Mouse (Mus musculus) C2C12 (cell line): ENCODE measurements at regions not wholly inside any gene's neighbourhood (a gene's known extent, or its start where the extent isn't known, plus 50 kb on each side); places are given as distances from the start of the nearest gene placed in this dataset.

Experiments used
- CTCF ChIP-seq: IDR thresholded peaks from one replicate; pipeline ENCODE4 v1.5.1; 2011; ENCODE audit not compliant: control insufficient read depth, insufficient read depth, insufficient read length
- MAX ChIP-seq: IDR thresholded peaks from one replicate; pipeline ENCODE4 v1.6.1; 2011; ENCODE audit warnings: mild to moderate bottlenecking, control low read depth

DNA sequence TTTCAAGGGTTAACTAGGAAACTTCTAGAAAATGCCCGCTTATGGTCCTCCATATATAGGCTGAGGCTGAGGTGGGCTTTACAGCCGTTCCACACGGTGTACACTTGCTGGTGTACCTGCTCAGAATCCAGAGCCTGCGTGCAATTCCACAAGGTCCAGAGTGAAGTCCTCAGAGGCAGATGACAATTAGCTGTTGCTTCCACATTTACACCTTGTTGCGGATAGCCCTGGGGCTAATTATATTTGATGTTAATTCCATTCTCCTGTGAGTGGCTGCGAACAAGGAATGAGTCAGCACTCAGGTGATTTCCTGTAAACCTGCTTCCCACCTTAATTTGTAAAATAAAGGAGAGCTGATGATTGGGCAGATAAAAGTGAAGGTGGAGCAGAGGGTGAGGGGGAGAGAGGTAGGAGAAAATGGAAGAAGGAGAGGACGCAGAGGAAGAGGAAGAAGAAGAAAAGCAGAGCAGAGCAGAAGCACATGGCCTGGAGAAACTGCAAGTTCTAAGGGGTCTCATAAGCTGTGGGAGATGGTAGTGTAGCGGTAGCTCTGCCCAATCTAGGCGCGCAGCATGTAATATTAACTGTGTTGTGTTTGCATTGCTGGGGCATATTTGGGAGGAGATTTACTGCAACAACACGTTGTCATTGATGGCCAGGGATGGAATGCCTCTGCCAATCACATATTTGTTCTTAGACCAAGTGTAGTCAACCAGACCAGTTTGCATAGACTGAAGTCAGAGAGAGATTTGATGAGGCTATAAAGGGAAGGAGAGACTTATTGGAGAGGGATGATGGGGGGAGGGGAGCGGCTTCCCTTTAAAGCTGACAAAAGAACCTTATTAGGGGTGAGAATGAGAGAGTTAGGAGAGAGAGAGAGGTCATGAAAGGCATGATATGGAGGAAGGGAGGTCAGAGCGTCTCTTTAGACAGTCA, 82.5 kb downstream of the Tmem130 start:
- no peak for TF ChIP-seq MAX
- TF ChIP-seq CTCF: no peak
